Mouse (Mus musculus) lung, adult 2 months (tissue): ENCODE results near the gene Fes.

Experiments
- CTCF ChIP-seq: fragments of 200-500 bp; IDR thresholded peaks from 2 replicates; pipeline ENCODE4 v1.5.1; 2011; ENCODE audit warnings: mild to moderate bottlenecking, low read length, control low read depth; ENCODE audit not compliant: insufficient read depth
- POLR2A ChIP-seq: fragments of 200-500 bp; IDR thresholded peaks from 2 replicates; pipeline ENCODE4 v1.6.1; 2011; ENCODE audit warnings: low read depth, mild to moderate bottlenecking, control low read depth, low read length, borderline replicate concordance; ENCODE audit errors: extremely low read depth

- TF ChIP-seq CTCF = no peak
- TF ChIP-seq POLR2A = no peak
Measured at GRCm38 (mm10) chr7:80416969-80417368, 29.2 kb upstream of the Fes start.
